Mouse (Mus musculus) CH12F3 (cell line): ENCODE measurements around the gene Zfp987.
"Not testable (repeated sequence)": the region's sequence is repeated elsewhere in the genome, so short reads cannot be mapped to it uniquely, and the experiment has no call there.

Experiments
- in situ Hi-C: fragments of 300-500 bp; cut with MboI; formaldehyde crosslinking; loops from 2 replicates; pipeline ENCODE4 v1.14.3; 2020; ENCODE audit warnings: low sequenced_read_pairs

Zfp987 gene

DNA sequence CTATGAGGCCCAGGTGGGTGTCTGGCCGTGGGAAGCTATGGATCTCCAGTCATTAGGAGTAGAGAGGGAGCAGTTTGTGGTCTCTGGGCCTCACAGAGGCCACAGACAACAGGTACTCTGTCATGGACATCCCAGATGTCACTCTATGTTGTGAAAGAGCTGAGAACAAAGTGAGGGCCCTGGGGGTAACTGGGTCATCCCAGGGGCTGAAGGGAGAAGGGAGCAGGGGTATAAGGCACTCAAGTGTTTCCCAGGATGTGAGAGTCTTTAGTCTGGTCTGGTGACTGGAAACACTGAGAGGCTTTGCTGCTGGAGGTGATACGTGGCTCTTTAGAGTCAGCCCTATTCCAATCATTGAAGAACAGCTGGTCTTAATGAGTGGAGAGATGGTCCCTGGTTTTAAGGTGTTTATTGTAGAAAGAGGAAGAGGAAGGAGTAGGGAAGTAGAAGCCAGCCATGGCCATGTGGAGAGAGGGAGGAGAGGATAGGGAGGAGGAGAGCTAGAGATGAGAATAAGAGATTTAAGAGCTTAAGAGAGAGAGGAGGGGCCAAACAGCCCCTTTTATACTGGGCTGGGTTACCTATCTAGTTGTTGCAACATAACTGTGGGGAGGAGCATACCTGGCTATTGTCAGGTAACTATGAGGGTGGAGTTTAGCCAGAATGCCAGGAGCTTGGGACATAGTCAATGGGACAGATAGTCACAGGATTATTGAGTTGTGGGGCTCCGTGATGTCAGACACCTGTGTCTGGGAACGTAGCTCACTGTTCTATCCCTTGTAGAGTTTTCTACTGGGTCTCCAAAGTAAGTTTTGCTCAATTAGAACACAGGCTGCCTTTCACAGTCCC is 76.5 kb downstream of the Zfp987 start:
- in situ Hi-C loops = not testable (repeated sequence)
